Mouse (Mus musculus) forelimb bud, embryonic 11.5 days (tissue): ENCODE measurements around the gene Gm49486.
A peak's percentile ranks its signal among the peaks of the same experiment; 100 is the strongest.

Experiments used
- DNase-seq: peaks from one replicate; pipeline ENCODE4 v3.0.0-alpha.2; 2012; ENCODE audit warnings: low read depth, low spot score

Gm49486 gene

DNA sequence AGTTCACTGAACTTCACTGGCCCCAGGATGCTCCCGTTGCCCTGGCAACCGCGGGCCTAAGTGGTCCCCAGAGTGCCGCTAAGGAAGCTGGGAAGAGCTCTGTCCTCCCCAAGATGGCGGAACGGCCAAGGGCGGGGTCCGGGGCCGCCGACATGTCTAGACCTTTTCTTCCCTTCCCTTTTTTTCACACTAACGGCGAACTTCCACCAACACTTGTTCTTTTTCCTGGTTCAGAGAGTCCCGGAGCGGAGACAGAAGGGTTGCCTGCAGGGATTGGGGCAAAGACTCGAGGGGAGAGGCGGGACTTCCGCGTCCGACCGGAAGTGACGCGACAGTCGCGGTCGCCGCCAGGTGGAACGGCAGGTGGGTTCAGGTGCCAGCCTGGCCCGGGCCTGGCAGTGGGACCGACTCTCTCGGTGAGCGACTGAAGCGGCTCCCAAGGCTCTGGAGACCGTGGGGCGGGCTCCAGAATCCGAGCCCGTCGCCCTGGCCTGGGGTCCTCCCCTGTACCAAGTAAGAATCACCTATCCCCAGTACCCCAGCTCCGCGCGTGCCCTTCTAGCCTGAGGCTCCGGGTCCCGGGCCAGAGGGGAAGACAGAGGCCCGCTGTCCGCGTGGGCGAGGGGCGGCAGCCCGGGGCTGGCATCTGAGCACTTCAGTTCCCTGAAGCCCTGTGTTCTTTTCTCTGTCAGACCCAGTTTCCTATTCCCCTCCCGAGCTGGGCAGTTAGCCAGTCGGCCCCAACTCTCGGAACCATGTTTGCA is at the start of gene Gm49486, which contains the start of gene Pick1:
Gene Gm49486, plus strand, starts transcription at position 334 of the 764 bp plus-strand sequence.
Gene Pick1, plus strand, starts transcription at position 116 of the 764 bp plus-strand sequence.
- peak; percentile 90 for DNase-seq

DNA sequence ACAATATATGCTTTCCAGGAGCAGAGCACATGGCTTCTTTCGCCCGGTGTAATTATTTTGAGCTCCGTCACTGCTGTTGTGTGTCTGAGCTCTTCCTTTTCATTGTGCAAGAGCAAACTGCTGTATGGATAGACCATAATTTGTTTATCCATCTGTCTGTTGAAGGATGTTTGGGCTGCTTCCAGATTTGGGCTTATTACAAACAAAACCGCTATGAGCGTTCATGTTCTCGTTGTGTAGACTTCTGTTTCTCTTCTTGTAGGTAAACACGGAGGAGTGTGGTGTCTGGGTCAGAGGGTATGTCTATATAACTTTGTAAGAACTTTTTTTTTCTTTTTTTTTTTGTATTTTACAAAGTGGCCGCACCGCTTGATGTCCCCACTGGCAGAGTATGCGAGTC is 44.0 kb upstream of the Gm49486 start:
- DNase-seq = no peak

DNA sequence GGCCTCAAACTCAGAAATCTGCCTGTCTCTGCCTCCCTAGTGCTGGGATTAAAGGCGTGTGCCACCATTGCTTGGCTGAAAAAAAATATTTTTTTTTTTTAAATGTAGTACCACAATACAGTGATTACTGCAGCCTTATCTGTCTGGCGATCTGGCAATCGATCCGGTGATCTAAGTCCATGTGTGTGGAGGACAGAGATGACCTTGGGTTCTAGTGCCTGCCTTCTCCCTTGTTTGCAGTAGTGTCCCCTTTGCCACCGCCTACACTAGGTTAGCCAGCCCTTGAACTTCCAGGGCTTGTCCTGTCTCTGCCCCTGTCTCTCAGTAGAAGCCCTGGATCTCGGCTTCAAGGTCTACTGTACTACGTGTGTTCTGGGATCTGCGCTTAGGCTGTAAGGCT is 41.4 kb upstream of the Gm49486 start:
- no peak for DNase-seq

DNA sequence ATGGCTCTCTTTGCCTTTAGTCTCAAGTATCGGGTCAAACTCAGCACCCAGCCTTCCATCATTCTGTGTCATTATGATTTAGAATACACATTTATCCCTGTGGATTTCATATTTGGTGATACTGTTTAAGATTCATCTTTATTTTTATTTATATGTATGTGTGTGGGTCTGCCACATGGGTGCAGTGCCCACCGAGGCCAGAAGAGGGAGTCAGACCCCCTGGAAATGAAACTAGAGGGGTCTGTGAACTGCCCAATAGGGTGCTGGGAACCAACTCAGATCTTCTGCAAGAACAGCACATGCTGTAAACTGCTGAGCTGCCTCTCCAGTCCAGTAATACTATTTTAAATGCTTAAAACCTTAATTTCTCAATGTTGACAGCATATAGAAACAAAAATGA is 37.8 kb upstream of the Gm49486 start:
- DNase-seq = no peak

DNA sequence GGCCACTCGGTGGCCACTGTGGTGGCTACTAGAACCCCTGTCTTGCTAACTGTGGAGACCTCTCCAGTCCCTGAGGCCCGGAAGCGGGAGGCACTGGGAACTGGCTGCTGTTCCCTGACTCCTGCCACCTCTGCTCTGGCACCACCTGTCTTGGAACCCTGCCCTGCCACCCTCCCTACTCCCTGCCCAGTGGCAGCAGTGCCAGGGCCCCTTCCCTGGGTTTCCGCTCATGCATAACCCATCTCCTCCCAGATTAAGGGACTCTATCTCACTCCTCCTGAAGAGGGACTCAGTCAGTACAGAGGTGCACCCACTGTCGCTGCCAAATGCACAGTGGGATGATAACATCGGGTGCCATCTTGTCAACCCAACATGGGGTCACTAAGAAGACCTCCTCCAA is 36.7 kb upstream of the Gm49486 start:
- no peak for DNase-seq

DNA sequence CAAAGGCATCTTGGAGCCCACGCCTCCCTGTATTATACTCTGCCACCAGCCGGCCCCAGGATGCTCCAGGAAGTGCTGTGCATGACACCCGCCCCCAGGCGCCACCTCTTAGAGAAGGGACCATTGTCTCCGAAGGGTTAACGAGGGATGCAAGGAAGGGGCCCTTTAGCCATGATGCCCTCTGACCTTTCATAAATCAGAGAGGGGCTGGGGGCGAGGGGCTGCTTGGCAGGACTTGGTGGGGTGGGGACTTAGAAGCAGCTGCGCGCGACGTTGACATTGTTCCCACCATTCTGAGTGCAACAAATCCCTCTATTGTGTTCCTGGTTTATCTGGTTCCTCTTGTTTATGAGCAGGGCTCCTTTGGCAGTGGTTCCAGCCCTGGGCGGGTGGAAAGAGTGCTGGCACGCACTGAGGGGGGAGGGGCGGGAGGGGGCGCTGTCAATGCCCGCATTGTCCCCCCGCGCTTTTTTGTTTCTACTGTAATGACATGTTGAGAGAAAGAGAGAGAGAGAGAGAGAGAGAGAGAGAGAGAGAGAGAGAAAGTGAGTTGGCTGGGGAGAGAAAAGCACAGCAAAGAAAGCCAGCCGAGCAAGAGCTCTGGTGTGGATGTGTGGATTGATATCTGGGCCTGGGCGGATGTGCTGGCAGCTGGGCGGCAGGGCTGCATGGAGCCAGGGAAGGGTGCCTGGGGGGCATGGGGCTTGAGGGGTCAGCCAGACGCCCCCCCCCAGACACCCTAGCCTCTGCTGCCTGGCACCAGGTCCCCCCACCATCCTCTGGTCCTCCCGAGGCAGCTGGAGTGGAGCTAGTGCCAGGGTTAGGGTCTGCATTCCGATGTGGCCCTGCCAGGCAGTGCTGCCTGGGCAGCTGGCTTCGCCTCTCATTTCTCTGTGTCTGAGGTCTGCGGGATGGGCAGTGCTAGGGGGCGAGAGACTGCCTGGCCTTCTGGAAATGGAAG is 36.0 kb upstream of the Gm49486 start:
- peak; percentile 23 for DNase-seq

DNA sequence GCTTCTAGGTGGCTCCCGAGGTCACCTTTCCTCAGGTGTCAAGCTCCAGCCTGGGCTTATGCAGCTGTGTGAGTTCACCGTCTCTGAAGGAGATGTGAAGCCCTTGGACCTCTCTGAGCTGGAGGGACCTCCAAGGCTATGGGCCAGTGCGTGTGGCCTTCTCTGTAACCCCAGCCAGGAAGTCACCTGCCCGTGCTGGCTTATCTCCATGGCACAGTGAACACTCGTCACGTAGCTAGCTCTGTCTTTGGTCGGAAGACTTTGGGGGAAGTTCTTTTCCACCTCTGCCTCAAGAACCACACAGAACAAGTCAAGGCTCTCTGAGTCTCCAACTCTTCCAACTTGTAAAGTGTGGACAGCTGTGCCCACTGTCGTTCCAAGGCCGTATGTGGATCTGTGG is 35.1 kb upstream of the Gm49486 start:
- DNase-seq = no peak

DNA sequence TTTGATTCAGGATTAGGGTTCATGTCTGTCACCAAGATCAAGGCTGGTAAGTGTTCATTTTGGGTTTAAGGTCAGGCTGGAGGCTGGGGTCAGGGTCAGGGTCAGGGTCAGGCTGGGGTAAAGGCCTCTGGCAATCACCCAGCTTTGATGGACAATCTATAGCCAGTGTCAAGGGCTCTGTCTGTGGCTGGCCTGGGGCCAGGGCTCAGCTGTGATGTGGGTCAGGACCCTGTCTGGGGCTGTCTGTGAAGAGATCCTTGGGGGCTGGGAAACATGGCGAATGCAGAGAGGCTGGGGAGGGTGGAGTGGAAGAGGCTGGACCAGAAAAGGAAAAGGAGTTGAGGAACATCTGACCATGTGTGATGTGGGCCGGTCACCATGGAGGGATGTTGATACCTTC is 34.2 kb upstream of the Gm49486 start:
- DNase-seq = no peak

DNA sequence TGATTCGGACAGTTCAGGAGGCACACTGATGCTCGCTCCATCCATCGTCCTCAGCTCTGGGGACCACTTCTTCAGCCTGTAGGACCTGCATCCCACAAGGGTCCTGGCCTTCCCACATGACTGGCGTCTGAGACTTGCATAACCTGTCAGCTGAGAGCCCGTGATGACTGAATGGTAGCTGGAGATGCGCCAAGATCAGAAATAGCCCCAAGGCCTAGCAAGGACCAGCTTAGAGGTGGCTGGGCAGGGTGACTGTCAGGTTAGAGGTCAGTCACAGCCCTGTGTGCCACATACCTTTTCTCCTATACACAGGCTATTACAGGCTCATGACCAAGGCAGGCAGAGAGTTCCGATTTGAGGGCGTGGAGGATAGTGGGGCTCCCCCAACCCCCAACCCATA is 33.7 kb upstream of the Gm49486 start:
- no peak for DNase-seq

DNA sequence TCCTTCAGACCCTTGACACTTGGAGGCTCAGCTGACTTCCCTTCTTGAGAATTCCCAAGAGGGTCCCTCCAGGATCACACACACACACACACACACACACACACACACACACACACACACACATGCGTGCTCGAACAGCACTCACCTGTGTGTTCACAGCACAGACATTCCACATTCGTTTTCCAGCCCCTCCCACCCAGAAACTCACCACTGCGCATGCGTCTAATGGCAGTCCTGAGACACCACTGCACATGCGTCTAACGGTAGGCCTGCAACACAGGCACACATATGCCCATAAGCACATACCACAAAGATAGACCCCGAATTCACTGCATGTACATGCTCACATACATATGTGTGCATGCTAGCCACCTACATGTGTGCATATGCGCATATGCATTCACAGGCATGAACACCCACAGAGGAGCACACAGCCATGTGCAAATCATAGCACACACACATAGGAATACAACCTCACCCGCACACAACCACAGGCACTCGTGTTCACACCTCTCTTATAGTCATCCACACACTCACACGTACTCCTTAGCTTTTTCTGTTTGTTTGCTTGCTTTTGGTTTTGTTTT is 29.7 kb upstream of the Gm49486 start:
- no peak for DNase-seq

DNA sequence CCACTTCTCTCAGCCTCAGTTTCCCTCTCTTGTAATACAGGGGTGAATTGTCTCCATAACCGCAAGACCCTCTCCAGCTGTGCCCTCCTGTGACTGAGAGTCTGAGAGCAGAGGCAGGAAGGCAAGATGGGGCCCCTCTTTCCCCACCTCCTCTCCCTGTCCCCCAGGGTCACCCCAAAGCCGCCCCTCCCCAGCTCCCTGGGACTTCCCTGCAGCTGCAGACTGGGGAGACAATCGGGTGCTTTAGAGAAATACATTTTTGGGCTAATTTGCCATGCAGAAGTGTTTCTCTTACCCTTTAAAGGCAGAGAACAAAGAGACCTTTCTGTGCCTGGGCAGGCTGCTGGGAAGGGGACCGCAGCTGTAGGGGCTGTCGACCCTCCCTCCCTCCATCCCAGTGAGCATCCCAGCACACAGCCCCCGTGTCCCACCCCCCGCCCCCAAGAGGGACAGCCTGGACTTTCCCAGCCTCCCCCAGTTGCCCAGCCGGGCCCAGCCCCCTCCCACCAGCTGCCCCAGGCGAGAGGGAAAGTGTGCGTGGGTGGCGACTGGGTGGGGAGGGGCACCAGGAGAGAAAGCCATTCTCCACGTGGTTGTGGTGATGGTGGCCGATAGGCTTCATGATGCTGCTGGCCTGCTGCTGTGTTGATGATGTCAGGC is 27.6 kb upstream of the Gm49486 start:
- peak; percentile 26 for DNase-seq

DNA sequence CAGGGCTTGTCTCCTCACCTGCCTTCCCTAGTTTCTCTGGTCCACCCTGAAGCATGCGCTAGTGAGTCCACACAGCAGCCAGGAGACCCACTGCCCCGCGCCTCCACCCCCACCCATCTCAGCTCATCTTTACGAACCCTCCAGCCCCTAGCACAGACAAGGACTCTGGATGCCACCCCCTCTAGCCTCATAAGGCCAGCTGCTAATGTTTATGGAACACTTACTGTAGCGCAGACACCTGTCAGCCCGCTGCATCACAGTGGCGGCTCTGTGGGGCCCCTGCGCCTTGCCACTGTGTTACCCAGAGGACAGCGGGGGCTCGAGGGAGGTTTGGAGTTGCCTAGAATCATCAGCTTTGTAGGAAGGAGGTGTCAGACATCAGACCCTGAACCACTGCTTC is 26.6 kb upstream of the Gm49486 start:
- DNase-seq = no peak

DNA sequence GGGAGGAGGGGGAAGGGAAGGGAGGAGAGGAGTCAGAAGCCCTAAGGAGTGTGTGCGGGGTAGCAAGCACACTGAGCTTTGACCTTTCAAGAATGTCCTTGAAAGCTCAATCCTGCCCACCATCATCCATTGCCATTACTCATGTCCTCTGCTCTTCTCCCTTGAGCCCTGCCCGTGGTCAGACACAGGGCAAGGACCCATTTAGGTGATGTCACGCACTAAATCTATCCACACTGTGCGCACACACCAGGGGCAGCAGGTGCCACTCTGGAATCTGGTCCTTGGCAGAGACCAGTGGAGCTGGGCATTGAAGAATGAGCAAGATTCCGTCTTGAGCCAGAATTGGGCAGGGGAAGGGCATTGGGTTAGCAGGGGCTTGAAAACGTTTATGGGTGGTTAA is 21.0 kb upstream of the Gm49486 start:
- no peak for DNase-seq

DNA sequence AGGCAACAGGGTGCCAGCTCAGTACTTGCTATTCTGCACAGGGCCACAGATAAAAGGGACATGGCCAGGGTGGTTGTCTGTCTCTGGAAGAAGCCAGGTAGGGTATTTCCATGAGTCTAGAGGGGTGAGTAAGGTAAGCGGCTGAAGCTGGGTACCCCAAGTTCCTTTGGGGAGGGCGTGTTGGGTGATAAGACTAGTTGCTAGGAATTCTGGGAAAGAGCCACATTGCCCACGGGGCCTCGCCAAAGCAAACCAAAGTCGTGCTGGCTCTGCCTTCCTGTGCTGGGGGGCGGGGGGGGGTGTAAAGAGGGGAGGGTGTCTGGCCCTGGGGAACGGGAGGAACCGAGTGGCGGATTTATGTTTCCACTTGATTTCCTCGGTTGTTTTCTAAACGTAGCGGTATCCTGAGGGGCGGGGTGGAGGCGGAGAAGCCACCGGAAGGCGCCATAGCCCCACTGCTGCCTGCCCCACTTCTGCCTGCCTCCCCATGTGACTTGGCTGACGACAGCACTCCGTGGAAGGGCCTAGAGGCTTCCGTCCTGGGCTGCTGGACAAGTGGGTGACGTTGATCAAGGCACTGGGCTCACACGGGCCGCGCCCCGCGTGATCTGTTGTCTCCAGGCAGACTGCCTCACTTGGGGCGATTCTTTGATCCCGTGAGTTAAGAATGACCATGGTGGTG is 20.3 kb upstream of the Gm49486 start:
- DNase-seq = no peak

DNA sequence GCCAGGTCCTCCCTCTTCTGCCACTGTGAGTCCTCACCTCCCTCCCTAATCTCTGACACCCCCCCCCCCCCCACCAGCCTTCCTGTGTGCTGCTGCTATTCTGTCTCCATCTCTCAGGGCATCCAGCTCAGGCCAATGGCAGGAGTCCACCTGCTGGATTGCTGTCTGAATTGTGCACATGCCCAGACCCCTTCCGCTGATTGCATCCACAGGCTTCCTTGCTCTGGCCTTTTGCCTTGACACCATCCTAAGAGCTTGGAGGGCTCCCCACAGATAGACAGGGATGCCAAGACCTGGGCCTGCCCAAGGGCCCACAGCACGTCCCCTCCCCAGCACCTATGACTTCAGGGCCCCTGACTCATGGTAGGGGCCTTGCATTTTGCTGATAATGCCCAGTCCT is 18.8 kb upstream of the Gm49486 start:
- DNase-seq = no peak

DNA sequence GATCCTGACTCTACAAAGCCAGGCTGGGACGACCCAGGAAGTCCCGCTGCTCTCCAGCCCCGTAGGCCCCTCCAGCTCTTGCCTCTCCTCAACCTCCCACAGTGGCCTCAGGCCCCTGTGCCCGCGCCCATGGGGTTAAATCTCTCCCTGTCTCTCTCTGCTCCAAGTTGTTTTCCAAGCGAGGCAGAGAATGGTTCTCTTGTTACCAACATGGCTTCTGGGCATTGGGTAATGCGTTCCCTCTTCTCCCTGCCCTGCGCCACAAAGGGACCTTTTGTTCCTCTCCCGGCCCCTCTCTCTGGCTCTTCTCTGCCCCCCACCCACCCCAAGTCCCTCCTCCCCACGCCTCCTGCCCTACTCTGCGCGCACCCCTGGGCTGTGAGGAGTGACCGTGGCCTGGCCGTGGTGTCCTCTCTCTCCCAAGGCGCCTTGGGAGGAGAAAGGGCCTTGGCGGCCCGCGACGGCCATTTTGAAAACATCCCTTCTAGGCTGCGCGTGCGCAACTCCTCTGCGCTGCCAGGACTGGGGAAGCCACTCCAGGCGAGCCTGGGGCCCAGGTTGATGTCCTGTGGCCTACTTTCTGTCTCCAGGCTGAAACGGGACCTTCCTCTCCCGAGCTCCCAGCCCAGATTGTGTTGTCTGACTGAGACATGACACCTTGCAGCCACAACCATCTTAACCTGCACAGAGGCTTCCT is 16.3 kb upstream of the Gm49486 start:
- DNase-seq = no peak

DNA sequence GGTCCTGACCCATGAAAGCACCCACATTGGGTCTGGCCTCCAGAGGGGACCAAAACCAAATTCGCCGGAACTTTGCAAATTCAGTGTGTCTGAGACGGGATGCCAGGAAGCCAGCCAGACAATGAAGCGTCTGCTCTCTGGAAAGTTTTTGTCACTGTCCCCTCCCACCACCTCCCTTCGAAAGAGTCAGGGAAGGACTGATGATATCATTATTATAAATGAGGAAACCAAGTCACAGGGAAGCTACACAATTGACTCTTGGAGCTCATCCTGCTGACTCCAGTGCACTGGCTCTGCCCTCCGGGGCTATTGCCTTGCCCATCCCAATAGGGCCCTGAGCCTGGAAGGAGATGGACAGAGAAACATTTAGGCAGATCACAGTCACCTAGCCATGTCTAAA is 15.6 kb upstream of the Gm49486 start:
- DNase-seq = no peak

DNA sequence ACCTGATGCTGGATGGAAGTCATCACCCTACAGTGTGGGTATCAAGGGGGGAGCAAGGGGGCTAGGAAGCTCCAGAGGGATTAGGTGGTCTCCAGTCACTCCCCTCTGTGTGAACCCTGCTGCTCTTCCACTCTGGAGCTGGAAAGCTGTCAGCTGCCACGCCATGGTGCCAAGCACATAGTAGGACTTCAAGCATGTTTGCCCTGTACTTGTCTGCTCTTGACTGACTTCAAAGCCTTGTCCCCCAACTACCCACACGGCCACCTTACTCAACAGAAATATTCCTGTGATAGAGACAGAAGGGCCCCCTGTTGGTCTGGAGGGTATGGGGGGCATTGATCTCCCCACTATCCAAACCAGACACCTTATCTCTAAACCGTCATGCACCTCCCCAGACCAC is 13.0 kb upstream of the Gm49486 start:
- no peak for DNase-seq

DNA sequence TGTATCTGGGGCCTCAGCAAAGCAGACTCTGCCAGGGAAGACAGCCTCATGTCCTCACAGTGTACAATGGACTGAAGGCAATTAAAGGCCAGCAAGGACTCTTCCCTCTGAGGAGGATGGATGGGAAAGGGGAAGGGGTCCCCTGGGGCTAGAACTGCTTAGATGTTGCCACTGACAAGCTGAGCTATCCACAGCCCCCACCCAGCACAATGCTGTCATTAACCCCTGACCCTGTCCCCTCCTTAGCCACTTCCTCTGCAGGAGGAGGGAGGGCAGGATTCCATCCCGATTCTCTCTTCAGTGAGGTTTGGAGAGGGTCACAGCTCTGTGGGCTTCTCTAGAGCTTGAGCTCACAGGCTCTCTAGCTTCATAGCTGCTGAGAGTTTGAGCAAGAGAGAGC is 9.6 kb upstream of the Gm49486 start:
- DNase-seq = no peak

DNA sequence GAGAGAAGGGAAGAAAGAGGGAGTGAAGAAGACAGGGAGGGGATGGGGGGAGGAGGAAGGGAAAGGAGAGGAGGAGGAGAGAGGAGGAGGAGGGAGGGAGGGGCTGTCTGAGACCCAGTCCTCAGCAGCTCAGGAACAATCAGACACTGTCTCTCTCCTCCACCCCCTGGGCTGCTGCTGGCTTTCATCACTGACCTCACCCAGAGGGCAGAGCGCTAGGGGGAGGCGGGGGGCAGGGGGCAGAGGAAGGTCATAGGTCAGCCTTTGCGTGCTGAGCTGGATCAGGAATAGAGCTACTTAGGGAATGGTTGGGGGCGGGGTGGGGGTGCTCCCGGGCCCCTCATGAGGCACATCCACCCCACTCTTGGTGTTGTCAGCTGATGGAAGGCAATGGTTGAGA is 5.5 kb upstream of the Gm49486 start:
- DNase-seq = no peak

DNA sequence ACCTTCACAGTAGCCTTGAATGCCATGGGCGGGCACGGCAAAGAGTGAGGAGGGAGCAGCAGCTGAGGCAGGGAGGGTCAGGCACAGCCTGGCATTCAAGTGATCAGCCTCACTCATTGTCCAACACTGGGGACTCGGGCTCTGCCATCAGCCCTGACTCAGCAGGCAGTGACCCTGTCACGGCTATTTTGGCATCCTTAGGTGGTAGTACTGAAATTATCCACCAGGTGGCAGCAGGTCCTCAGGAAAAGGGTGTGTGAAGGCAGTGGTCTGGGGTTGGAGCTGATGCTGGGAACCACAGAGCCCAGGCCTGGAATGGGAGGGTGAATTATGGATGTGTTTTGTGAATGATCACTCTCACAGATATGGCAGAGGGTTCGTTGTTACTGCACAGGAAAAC is 4.5 kb upstream of the Gm49486 start:
- DNase-seq = peak; percentile 91
